In genomic region chr5:51553251-51553650, GRCm38 (mm10) we compare ENCODE assay signal across 8 mouse cellular contexts. TPM values are rescaled to one million over a fixed set of nuclear protein-coding genes. Genes with fewer than 3 reads are reported as not detected.
DNase-seq lines count a peak whose midpoint lies in the region; ATAC-seq lines count a peak whose summit lies in the region.

No protein-coding gene starts in this region.

- no peaks in the 10 kb centered on the region for H3K27me3 ChIP-seq in heart, embryonic 14.5 days (ENCODE audit: control insufficient read depth, insufficient read depth, low read length)
- H3K27me3 ChIP-seq in hindbrain, embryonic 13.5 days, result peaks cover 6% of the 10 kb centered on the region; the same call in 1 of the 2 replicates
- H3K27me3 ChIP-seq in midbrain, embryonic 12.5 days, result no peaks in the 10 kb centered on the region

- WGBS in heart, embryonic 14.5 days, result 1% methylated on average over 5 of the region's 5 CpGs
- WGBS in hindbrain, embryonic 13.5 days, result 13% methylated on average over 5 of the region's 5 CpGs
- 11% methylated on average over 5 of the region's 5 CpGs for WGBS in midbrain, embryonic 12.5 days

- H3K4me2 ChIP-seq in heart, embryonic 14.5 days (ENCODE audit: low read length), result peak overlapping the region; percentile 76
- peak overlapping the region; percentile 67 for H3K4me2 ChIP-seq in hindbrain, embryonic 13.5 days
- H3K4me2 ChIP-seq in midbrain, embryonic 12.5 days (replicated peaks), result peak overlapping the region; percentile 63

- H3K4me3 ChIP-seq in heart, embryonic 14.5 days (ENCODE audit: control insufficient read depth in 1 of 2, insufficient read depth in 1 of 2, low read depth in 1 of 2, low read length in 2 of 2), result peak overlapping the region; percentile 58 to 75
- H3K4me3 ChIP-seq in hindbrain, embryonic 13.5 days, result peak overlapping the region; percentile 46
- peak overlapping the region; percentile 47 for H3K4me3 ChIP-seq in midbrain, embryonic 12.5 days

- no peak for DNase-seq in heart, postnatal 36 days
- peak; percentile 28 for DNase-seq in brain, adult 2 months (ENCODE audit: low read depth, low spot score)
- no peak for DNase-seq in testis, postnatal 10 days (ENCODE audit: low spot score)
- no peak for DNase-seq in spleen, adult 18-20 months
- DNase-seq in urinary bladder, postnatal 14 days (ENCODE audit: low spot score), result no peak

- peaks cover 8% of the 10 kb centered on the region for H3K36me3 ChIP-seq in heart, embryonic 14.5 days (ENCODE audit: control insufficient read depth, insufficient read depth, low read length)
- H3K36me3 ChIP-seq in hindbrain, embryonic 13.5 days, result no peaks in the 10 kb centered on the region
- H3K36me3 ChIP-seq in midbrain, embryonic 12.5 days, result no peaks in the 10 kb centered on the region

- 0 out of 2 replicates have a peak, but pooled peaks have one; percentile 18 for ATAC-seq in heart, embryonic 14.5 days (ENCODE audit: insufficient number of reproducible peaks, insufficient read depth, low FRiP score, low read depth)
- 0 out of 2 replicates have a peak, but pooled peaks have one; percentile 3 for ATAC-seq in hindbrain, embryonic 13.5 days (ENCODE audit: low FRiP score)
- no peak for ATAC-seq in midbrain, embryonic 12.5 days (ENCODE audit: low FRiP score, low read depth)

- no peaks in the 10 kb centered on the region for H3K9me3 ChIP-seq in heart, embryonic 14.5 days (ENCODE audit: control insufficient read depth, low read length)
- no peaks in the 10 kb centered on the region for H3K9me3 ChIP-seq in hindbrain, embryonic 13.5 days
- H3K9me3 ChIP-seq in midbrain, embryonic 12.5 days, result no peaks in the 10 kb centered on the region

- peak overlapping the region; percentile 97 to 98 for H3K27ac ChIP-seq in heart, embryonic 14.5 days (replicated peaks in 1 of 2; ENCODE audit: control insufficient read depth in 1 of 2, insufficient read depth in 1 of 2, low read depth in 2 of 2, low read length in 2 of 2)
- H3K27ac ChIP-seq in hindbrain, embryonic 13.5 days, result peak overlapping the region; percentile 74; the same call in 1 of the 2 replicates
- peak overlapping the region; percentile 55; the same call in 1 of the 2 replicates for H3K27ac ChIP-seq in midbrain, embryonic 12.5 days (replicated peaks)

- intact Hi-C loops in heart, postnatal 36 days (cut with DNase I), result loop anchor here (5.0 kb wide), 1 partner anchor 39 kb away; no protein-coding TSS in a partner anchor

- peaks cover 6 to 24% of the 10 kb centered on the region in 2 experiments for H3K4me1 ChIP-seq in heart, embryonic 14.5 days (ENCODE audit: control insufficient read depth in 2 of 2, insufficient read depth in 2 of 2, low read length in 2 of 2)
- H3K4me1 ChIP-seq in hindbrain, embryonic 13.5 days (replicated peaks), result peaks cover 24% of the 10 kb centered on the region
- peaks cover 9% of the 10 kb centered on the region for H3K4me1 ChIP-seq in midbrain, embryonic 12.5 days

- peak overlapping the region; percentile 85 for H3K9ac ChIP-seq in heart, embryonic 14.5 days (ENCODE audit: low read length)
- H3K9ac ChIP-seq in hindbrain, embryonic 13.5 days, result peak overlapping the region; percentile 61
- H3K9ac ChIP-seq in midbrain, embryonic 12.5 days (replicated peaks), result peak overlapping the region; percentile 37

RNA-seq across cellular contexts. Expression of gene Ppargc1a, which starts 14.3 kb away (rescaled TPM):
- 66.9 and 73.8 TPM in 2 replicates for polyA plus RNA-seq in heart, embryonic 14.5 days (2014; fragmentation: Nextera tagmentation; extraction: Ambion mirVana)
- total RNA-seq in heart, postnatal 36 days (2021), result 100 to 1,000 TPM in 1 of 2 experiments, 10 to 100 TPM in 1; 96.2 to 152 TPM
- 8.9 and 9.9 TPM in 2 replicates for polyA plus RNA-seq in hindbrain, embryonic 13.5 days (2015; fragmentation: Nextera tagmentation; extraction: Ambion mirVana)
- 3.9 and 4.5 TPM in 2 replicates for polyA plus RNA-seq in midbrain, embryonic 12.5 days (2016; fragmentation: Nextera tagmentation; extraction: Ambion mirVana)
